Mouse (Mus musculus): Measurements from ENCODE around the gene Otub1. TPM values are rescaled to one million over a fixed set of nuclear protein-coding genes. Genes with fewer than 3 reads are reported as not detected.

Gene Otub1
- polyA plus RNA-seq, 1 experiment: 64.3 TPM

- no peak for TF ChIP-seq POLR2A (IDR thresholded peaks at IDR 0.05; ENCODE audit: low read depth, low read length)
- no peak for TF ChIP-seq CTCF (IDR thresholded peaks at IDR 0.05; ENCODE audit: extremely low read depth, insufficient read depth, insufficient read length, insufficient replicate concordance)
- no peak for DNase-seq (ENCODE audit: low read depth in 1 of 2, low spot score in 2 of 2)
- WGBS: 88% methylated on average over 6 of the region's 6 CpGs
- Histone ChIP-seq H3K27ac (ENCODE audit: insufficient read depth, low read length) (no peak overlapping the region), H3K4me3 (ENCODE audit: extremely low read depth, insufficient read depth, insufficient read length) (no peak overlapping the region), H3K36me3 (ENCODE audit: control insufficient read depth, insufficient read depth, low read length) (no peaks in the 10 kb centered on the region), H3K27me3 (ENCODE audit: control insufficient read depth, insufficient read depth, low read length) (no peaks in the 10 kb centered on the region), H3K4me1 (ENCODE audit: control insufficient read depth, insufficient read depth, insufficient read length) (peaks cover 14% of the 10 kb centered on the region; the same call in 1 of the 2 replicates)
Measured at GRCm38 (mm10) chr19:7222196-7222595, 16.1 kb upstream of the Otub1 start.

- H3K27ac ChIP-seq (ENCODE audit: insufficient read depth, low read length): no peak overlapping the region
- DNase-seq (ENCODE audit: low read depth in 1 of 2, low spot score in 2 of 2): no peak
- WGBS: 92% methylated on average over 5 of the region's 5 CpGs
- H3K36me3 ChIP-seq (ENCODE audit: control insufficient read depth, insufficient read depth, low read length): peaks cover 8% of the 10 kb centered on the region
- peaks cover 2% of the 10 kb centered on the region; the same call in 1 of the 2 replicates for H3K4me1 ChIP-seq (ENCODE audit: control insufficient read depth, insufficient read depth, insufficient read length)
- H3K27me3 ChIP-seq (ENCODE audit: control insufficient read depth, insufficient read depth, low read length): no peaks in the 10 kb centered on the region
- no peak overlapping the region for H3K4me3 ChIP-seq (ENCODE audit: extremely low read depth, insufficient read depth, insufficient read length)
- TF ChIP-seq POLR2A (IDR thresholded peaks at IDR 0.05; ENCODE audit: low read depth, low read length): no peak
- no peak for TF ChIP-seq CTCF (IDR thresholded peaks at IDR 0.05; ENCODE audit: extremely low read depth, insufficient read depth, insufficient read length, insufficient replicate concordance)
Measured at GRCm38 (mm10) chr19:7218753-7219152, 12.6 kb upstream of the Otub1 start.

GRCm38 (mm10) chr19:7217926-7218267 lies 11.8 kb upstream of the Otub1 start:
- Histone ChIP-seq H3K4me3 (ENCODE audit: extremely low read depth, insufficient read depth, insufficient read length) (0 out of 2 replicates have a peak overlapping the region, but pooled peaks have one; percentile 0), H3K27ac (ENCODE audit: insufficient read depth, low read length) (no peak overlapping the region), H3K4me1 (ENCODE audit: control insufficient read depth, insufficient read depth, insufficient read length) (peaks cover 2% of the 10 kb centered on the region; the same call in 1 of the 2 replicates), H3K36me3 (ENCODE audit: control insufficient read depth, insufficient read depth, low read length) (peaks cover 9% of the 10 kb centered on the region), H3K27me3 (ENCODE audit: control insufficient read depth, insufficient read depth, low read length) (no peaks in the 10 kb centered on the region)
- 3% methylated on average over 6 of the region's 6 CpGs for WGBS
- no peak for TF ChIP-seq CTCF (IDR thresholded peaks at IDR 0.05; ENCODE audit: extremely low read depth, insufficient read depth, insufficient read length, insufficient replicate concordance)
- TF ChIP-seq POLR2A (IDR thresholded peaks at IDR 0.05; ENCODE audit: low read depth, low read length): no peak
- DNase-seq (ENCODE audit: low read depth in 1 of 2, low spot score in 2 of 2): no peak

- under 1% methylated on average over 50 of the region's 50 CpGs for WGBS
Measured at GRCm38 (mm10) chr19:7217162-7217925, 11.2 kb upstream of the Otub1 start, which contains the start of gene Cox8a. Gene Cox8a, minus strand, starts transcription at chr19:7217616.

GRCm38 (mm10) chr19:7214484-7214883 lies 8.4 kb upstream of the Otub1 start:
- Histone ChIP-seq H3K27me3 (ENCODE audit: control insufficient read depth, insufficient read depth, low read length) (no peaks in the 10 kb centered on the region), H3K4me3 (ENCODE audit: extremely low read depth, insufficient read depth, insufficient read length) (no peak overlapping the region), H3K27ac (ENCODE audit: insufficient read depth, low read length) (no peak overlapping the region), H3K36me3 (ENCODE audit: control insufficient read depth, insufficient read depth, low read length) (peaks cover 11% of the 10 kb centered on the region), H3K4me1 (ENCODE audit: control insufficient read depth, insufficient read depth, insufficient read length) (peaks cover 2% of the 10 kb centered on the region; the same call in 1 of the 2 replicates)
- TF ChIP-seq CTCF (IDR thresholded peaks at IDR 0.05; ENCODE audit: extremely low read depth, insufficient read depth, insufficient read length, insufficient replicate concordance): no peak
- TF ChIP-seq POLR2A (IDR thresholded peaks at IDR 0.05; ENCODE audit: low read depth, low read length): no peak
- WGBS: 80% methylated on average over 5 of the region's 5 CpGs
- DNase-seq (ENCODE audit: low read depth in 1 of 2, low spot score in 2 of 2): no peak

More at GRCm38 (mm10) chr19:7217162-7217925, 11.2 kb upstream of the Otub1 start, which contains the start of gene Cox8a:
- Histone ChIP-seq H3K4me1 (ENCODE audit: control insufficient read depth, insufficient read depth, insufficient read length) (peaks cover 2% of the 10 kb centered on the region; the same call in 1 of the 2 replicates), H3K4me3 (ENCODE audit: extremely low read depth, insufficient read depth, insufficient read length) (peak within 1 kb of the TSS; percentile 92), H3K36me3 (ENCODE audit: control insufficient read depth, insufficient read depth, low read length) (peaks cover 9% of the 10 kb centered on the region), H3K27me3 (ENCODE audit: control insufficient read depth, insufficient read depth, low read length) (no peaks in the 10 kb centered on the region), H3K27ac (ENCODE audit: insufficient read depth, low read length) (peak within 1 kb of the TSS; percentile 80)
- TF ChIP-seq CTCF (IDR thresholded peaks at IDR 0.05; ENCODE audit: extremely low read depth, insufficient read depth, insufficient read length, insufficient replicate concordance) (no peak), POLR2A (IDR thresholded peaks at IDR 0.05; ENCODE audit: low read depth, low read length) (peak; percentile 57; the same call in 1 of the 2 replicates)
- peak; percentile 95 to 96 for DNase-seq (ENCODE audit: low read depth in 1 of 2, low spot score in 2 of 2)

- no peak for TF ChIP-seq POLR2A (IDR thresholded peaks at IDR 0.05; ENCODE audit: low read depth, low read length)
- no peak for TF ChIP-seq CTCF (IDR thresholded peaks at IDR 0.05; ENCODE audit: extremely low read depth, insufficient read depth, insufficient read length, insufficient replicate concordance)
- no peak overlapping the region for H3K4me3 ChIP-seq (ENCODE audit: extremely low read depth, insufficient read depth, insufficient read length)
- H3K27me3 ChIP-seq (ENCODE audit: control insufficient read depth, insufficient read depth, low read length): no peaks in the 10 kb centered on the region
- 97% methylated on average over 3 of the region's 3 CpGs for WGBS
- peaks cover 2% of the 10 kb centered on the region; the same call in 1 of the 2 replicates for H3K4me1 ChIP-seq (ENCODE audit: control insufficient read depth, insufficient read depth, insufficient read length)
- H3K27ac ChIP-seq (ENCODE audit: insufficient read depth, low read length): no peak overlapping the region
- peaks cover 11% of the 10 kb centered on the region for H3K36me3 ChIP-seq (ENCODE audit: control insufficient read depth, insufficient read depth, low read length)
- no peak for DNase-seq (ENCODE audit: low read depth in 1 of 2, low spot score in 2 of 2)
Measured at GRCm38 (mm10) chr19:7213010-7213409, 6.9 kb upstream of the Otub1 start.

GRCm38 (mm10) chr19:7212216-7212615 lies 6.1 kb upstream of the Otub1 start:
- Histone ChIP-seq H3K27me3 (ENCODE audit: control insufficient read depth, insufficient read depth, low read length) (no peaks in the 10 kb centered on the region), H3K36me3 (ENCODE audit: control insufficient read depth, insufficient read depth, low read length) (peaks cover 11% of the 10 kb centered on the region), H3K27ac (ENCODE audit: insufficient read depth, low read length) (no peak overlapping the region), H3K4me3 (ENCODE audit: extremely low read depth, insufficient read depth, insufficient read length) (no peak overlapping the region), H3K4me1 (ENCODE audit: control insufficient read depth, insufficient read depth, insufficient read length) (peaks cover 2% of the 10 kb centered on the region; the same call in 1 of the 2 replicates)
- no peak for TF ChIP-seq CTCF (IDR thresholded peaks at IDR 0.05; ENCODE audit: extremely low read depth, insufficient read depth, insufficient read length, insufficient replicate concordance)
- TF ChIP-seq POLR2A (IDR thresholded peaks at IDR 0.05; ENCODE audit: low read depth, low read length): no peak
- DNase-seq (ENCODE audit: low read depth in 1 of 2, low spot score in 2 of 2): no peak
- 90% methylated on average over 1 of the region's 1 CpGs for WGBS

Data from spleen, adult 2 months (tissue).